Mouse (Mus musculus) heart, embryonic 12.5 days (tissue): ENCODE results near the gene Pan2. TPM values are rescaled to one million over a fixed set of nuclear protein-coding genes. Genes with fewer than 3 reads are reported as not detected.

Experiments used
- ATAC-seq: fragments of 200-750 bp; cut with Nextera tagmentation; 2 replicates; pipeline ENCODE4 v1.8.0; 2017; ENCODE audit warnings: moderate TSS enrichment, moderate library complexity; ENCODE audit not compliant: insufficient number of reproducible peaks, low FRiP score
- H3K27ac ChIP-seq: fragments of 300-500 bp; sonication (generic); 2 replicates; pipeline ENCODE4 v1.5.1; 2016; ENCODE audit warnings: mild to moderate bottlenecking, moderate library complexity; ENCODE audit not compliant: poor library complexity, severe bottlenecking
- H3K27me3 ChIP-seq: fragments of 300-500 bp; sonication (generic); replicated peaks from 2 replicates; pipeline ENCODE4 v1.6.1; 2016; ENCODE audit warnings: mild to moderate bottlenecking, moderate library complexity
- H3K36me3 ChIP-seq: fragments of 300-500 bp; sonication (generic); 2 replicates; pipeline ENCODE4 v1.6.1; 2016; ENCODE audit warnings: mild to moderate bottlenecking, moderate library complexity
- H3K4me1 ChIP-seq: fragments of 300-500 bp; sonication (generic); replicated peaks from 2 replicates; pipeline ENCODE4 v1.6.1; 2016; ENCODE audit warnings: mild to moderate bottlenecking
- H3K4me2 ChIP-seq: fragments of 300-500 bp; sonication (generic); 2 replicates; pipeline ENCODE4 v1.6.1; 2016; ENCODE audit warnings: mild to moderate bottlenecking, moderate library complexity
- H3K4me3 ChIP-seq: fragments of 300-500 bp; sonication (generic); 2 replicates; pipeline ENCODE4 v1.5.1; 2016; ENCODE audit warnings: mild to moderate bottlenecking
- H3K9ac ChIP-seq: fragments of 300-500 bp; sonication (generic); 2 replicates; pipeline ENCODE4 v1.6.1; 2016; ENCODE audit warnings: mild to moderate bottlenecking, moderate library complexity
- H3K9me3 ChIP-seq: fragments of 300-500 bp; sonication (generic); replicated peaks from 2 replicates; pipeline ENCODE4 v1.6.1; 2016; ENCODE audit warnings: mild to moderate bottlenecking, moderate library complexity
- WGBS: fragments of 180-500 bp; shearing (Covaris S2); methylation state at CpG from one replicate; pipeline ENCODE4 v1.1.7; 2016; 5-methylcytosine and 5-hydroxymethylcytosine counted together
- polyA plus RNA-seq: library from polyadenylated mRNA; unstranded; fragments of >200 nt; fragmentation: Nextera tagmentation; extraction: Ambion mirVana; gene quantifications from 2 replicates; pipeline ENCODE4 v1.2.1, GENCODE M21; 2016

The Pan2 gene
- polyA plus RNA-seq, 1 experiment from 2014 or later, result 31.7 TPM

DNA sequence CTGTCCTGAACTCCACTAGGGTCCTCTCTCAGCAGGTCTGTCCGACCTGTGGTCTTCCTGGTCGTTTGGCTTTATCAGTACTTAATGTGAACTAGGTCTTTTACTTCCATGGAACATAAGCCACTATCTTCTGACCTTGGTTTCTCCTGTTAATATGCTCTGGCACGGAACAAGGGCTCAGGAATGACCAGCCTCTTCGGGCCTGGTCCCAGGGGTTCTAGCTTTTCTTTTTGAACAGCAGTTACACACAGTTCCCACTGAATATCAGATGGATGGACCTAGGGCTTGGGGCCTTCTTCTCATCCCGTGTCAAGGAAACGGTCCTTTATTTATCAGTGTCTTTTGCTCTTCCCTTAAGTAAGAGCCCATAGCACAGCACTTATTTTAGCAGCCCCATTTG lies 58.7 kb downstream of the Pan2 start:
- no peaks in the 10 kb centered on the region for H3K27me3 ChIP-seq
- H3K36me3 ChIP-seq, result peaks cover 78% of the 10 kb centered on the region
- no peaks in the 10 kb centered on the region for H3K9me3 ChIP-seq
- peaks cover 4% of the 10 kb centered on the region; the same call in 1 of the 2 replicates for H3K4me1 ChIP-seq
- H3K27ac ChIP-seq, result no peak overlapping the region; the same call in 1 of the 2 replicates
- WGBS, result 84% methylated on average over 6 of the region's 6 CpGs
- no peak overlapping the region for H3K4me2 ChIP-seq
- no peak overlapping the region for H3K4me3 ChIP-seq
- ATAC-seq, result no peak
- no peak overlapping the region for H3K9ac ChIP-seq

DNA sequence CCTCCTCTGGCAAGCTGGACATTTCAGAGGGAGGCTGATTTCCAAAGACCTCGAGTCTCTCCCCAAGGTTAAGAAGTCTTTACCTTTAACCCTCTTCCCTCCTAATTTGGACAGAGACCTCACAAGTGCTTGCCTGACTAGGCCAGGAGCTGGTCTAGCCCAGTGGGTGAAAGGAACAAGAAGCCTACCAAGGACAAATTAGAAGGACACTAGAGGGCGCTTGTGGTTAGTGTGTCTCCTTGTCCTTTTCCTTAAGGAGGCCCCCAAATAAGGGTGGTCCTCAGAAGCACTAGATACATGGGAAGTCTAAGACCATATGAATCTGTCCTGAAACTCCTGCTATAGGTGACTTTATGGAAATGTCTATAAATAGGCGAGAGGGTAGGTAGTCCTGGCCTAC lies 59.4 kb downstream of the Pan2 start:
- H3K36me3 ChIP-seq, result peaks cover 74% of the 10 kb centered on the region
- H3K9ac ChIP-seq, result no peak overlapping the region
- no peaks in the 10 kb centered on the region for H3K9me3 ChIP-seq
- peaks cover 6% of the 10 kb centered on the region for H3K4me1 ChIP-seq
- H3K27me3 ChIP-seq, result no peaks in the 10 kb centered on the region
- no peak overlapping the region for H3K4me3 ChIP-seq
- ATAC-seq, result no peak
- 49% methylated on average over 3 of the region's 3 CpGs for WGBS
- H3K4me2 ChIP-seq, result no peak overlapping the region
- no peak overlapping the region for H3K27ac ChIP-seq

DNA sequence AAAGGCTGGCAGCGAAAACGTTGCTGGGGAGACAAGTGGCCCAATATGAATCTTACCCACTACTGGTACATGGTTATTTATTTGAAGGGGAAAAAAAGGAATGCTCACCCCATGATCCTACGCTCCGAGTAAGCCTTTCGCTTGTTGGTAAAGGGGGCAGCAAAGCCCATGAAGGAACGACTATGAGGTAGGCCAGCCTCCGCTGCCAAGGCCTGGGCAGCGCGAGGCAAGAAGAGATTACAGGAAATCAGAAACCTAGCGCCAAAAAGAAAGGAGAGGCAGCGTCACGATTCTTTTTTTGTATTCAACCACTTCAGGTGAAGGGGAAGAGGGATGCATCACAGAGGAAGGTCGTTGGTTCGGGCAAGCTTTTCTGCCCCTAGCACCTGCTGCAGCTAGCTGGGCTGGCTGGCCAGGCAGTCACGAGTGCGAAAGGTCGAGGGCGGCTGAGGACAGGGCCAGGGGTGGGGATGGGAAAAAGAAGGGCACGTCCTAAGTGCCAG lies 64.8 kb downstream of the Pan2 start:
- H3K9me3 ChIP-seq, result no peaks in the 10 kb centered on the region
- peak overlapping the region; percentile 77 for H3K9ac ChIP-seq
- peak overlapping the region; percentile 87 for H3K27ac ChIP-seq
- ATAC-seq, result no peak; the same call in 1 of the 2 replicates
- H3K4me1 ChIP-seq, result peaks cover 15% of the 10 kb centered on the region
- no peaks in the 10 kb centered on the region for H3K27me3 ChIP-seq
- H3K36me3 ChIP-seq, result peaks cover 21% of the 10 kb centered on the region
- peak overlapping the region; percentile 90 for H3K4me2 ChIP-seq
- 16% methylated on average over 19 of the region's 19 CpGs for WGBS
- H3K4me3 ChIP-seq, result peak overlapping the region; percentile 68

DNA sequence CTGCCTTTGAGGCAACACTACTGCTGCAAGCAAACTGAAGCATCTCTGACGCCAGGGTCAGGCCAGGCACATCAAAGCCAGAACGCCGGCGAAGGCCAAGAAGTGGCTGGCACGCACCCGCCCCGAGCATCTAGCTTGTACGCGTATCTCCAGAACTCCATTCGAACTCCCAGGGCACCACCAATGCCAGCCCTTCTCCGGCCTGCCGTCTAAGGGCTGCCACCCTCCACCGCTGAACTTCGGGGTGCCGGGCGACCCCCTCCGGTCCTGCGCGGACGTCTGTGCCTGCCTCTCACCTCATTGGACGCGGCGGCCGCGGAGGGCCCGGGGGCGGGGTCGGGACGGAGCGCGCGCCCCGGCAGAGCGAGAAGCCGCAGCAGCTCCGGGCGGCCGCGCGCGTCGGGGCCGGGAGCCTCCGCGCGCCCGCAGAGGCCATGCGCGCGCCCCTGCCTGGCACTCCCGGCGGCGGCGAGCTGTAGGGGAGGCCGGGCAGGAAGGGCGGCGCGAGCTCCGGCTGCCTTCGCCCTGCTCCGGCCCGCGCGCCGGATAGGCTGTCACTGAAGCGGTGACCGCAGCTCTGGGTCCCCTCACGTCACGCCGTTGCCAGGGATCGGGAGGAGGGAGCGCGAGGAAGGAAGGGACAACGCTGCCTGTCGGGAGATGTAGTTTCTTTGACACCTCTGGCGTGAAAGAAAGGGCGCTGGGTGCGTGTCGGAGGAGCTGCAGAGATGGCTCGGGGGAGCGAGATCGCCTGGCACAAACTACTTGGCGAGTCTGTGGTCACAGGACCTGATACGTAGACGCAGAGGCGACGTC lies 65.5 kb downstream of the Pan2 start, which contains the start of gene Coq10a:
Gene Coq10a, minus strand, starts transcription at position 596 of the 816 bp plus-strand sequence.
- WGBS, result under 1% methylated on average over 87 of the region's 87 CpGs
- Histone ChIP-seq H3K4me3 (peak within 1 kb of the TSS; percentile 68), H3K27me3 (no peaks in the 10 kb centered on the region), H3K9ac (peak within 1 kb of the TSS; percentile 77), H3K36me3 (peaks cover 14% of the 10 kb centered on the region), H3K9me3 (no peaks in the 10 kb centered on the region), H3K27ac (peak within 1 kb of the TSS; percentile 87), H3K4me2 (peak within 1 kb of the TSS; percentile 90), H3K4me1 (peaks cover 22% of the 10 kb centered on the region)
- peak; percentile 94 for ATAC-seq

DNA sequence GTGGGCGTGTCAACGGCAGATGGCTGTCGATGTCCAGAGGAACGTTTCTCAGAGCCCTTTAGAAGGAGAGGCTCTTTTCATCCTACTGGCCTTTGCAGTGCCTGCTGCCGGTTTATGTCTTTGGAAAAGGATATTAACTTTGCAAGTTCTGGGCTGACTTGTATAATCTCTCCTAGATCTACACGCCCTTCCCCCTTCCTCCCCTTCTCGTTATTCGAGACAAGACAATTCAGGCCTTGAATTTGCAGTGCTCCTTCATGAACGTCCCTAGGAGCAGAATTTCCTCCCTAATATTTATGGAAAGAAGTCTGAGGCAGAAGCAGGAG lies 66.0 kb downstream of the Pan2 start:
- no peak for ATAC-seq
- Histone ChIP-seq H3K36me3 (peaks cover 10% of the 10 kb centered on the region), H3K4me2 (peak overlapping the region; percentile 90), H3K27ac (peak overlapping the region; percentile 87), H3K4me1 (peaks cover 23% of the 10 kb centered on the region), H3K27me3 (no peaks in the 10 kb centered on the region), H3K4me3 (peak overlapping the region; percentile 68), H3K9ac (peak overlapping the region; percentile 77), H3K9me3 (0 out of 2 replicates have a peak, but pooled peaks cover under 1% of the 10 kb centered on the region)
- WGBS, result 5% methylated on average over 9 of the region's 9 CpGs

DNA sequence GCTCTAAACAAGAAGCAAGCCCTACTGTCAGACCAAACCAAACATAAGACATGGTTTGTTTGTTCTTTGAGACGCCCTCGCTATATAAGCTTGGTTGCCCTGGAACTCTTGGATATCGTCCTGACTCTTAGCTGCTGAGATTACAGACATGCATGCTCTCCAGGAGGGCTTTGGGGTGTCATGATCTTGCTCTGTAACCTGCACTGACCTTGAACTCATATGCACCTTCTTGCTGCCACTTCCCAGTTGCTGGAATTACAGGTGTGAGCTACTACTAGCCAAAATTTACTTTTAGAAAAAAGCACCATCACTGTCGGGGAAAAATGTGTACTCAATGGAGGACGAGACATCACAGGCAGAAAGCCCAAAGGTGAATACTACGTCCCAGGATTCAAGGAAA lies 66.5 kb downstream of the Pan2 start:
- Histone ChIP-seq H3K4me1 (peaks cover 23% of the 10 kb centered on the region), H3K36me3 (peaks cover 10% of the 10 kb centered on the region), H3K9me3 (0 out of 2 replicates have a peak, but pooled peaks cover 2% of the 10 kb centered on the region), H3K27me3 (no peaks in the 10 kb centered on the region), H3K4me2 (peak overlapping the region; percentile 90), H3K27ac (peak overlapping the region; percentile 87), H3K4me3 (peak overlapping the region; percentile 68; the same call in 1 of the 2 replicates), H3K9ac (peak overlapping the region; percentile 77; the same call in 1 of the 2 replicates)
- WGBS, result 79% methylated on average over 6 of the region's 6 CpGs
- no peak for ATAC-seq

DNA sequence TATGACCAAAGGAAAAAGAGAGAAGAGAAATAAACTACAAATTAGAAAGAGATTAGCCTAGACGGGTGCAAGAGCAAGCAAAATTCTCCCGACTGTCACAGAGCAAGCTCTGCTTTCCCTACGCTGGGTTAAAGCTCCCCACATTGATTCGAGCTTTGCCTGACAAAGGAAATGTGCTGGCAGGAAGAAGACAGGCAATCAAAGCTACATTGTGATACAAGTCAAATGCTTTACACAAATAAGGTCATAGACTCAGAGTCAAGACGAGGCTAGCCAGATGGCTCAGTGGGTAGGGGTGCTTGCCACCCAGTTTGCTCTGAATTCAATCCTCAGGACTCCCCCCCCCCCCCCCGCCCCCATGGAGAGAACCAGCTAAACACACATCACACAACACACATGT lies 66.9 kb downstream of the Pan2 start:
- Histone ChIP-seq H3K4me1 (peaks cover 23% of the 10 kb centered on the region), H3K27ac (no peak overlapping the region), H3K4me2 (no peak overlapping the region), H3K36me3 (peaks cover 7% of the 10 kb centered on the region), H3K4me3 (no peak overlapping the region), H3K9ac (no peak overlapping the region), H3K27me3 (no peaks in the 10 kb centered on the region), H3K9me3 (0 out of 2 replicates have a peak, but pooled peaks cover 2% of the 10 kb centered on the region)
- WGBS, result 66% methylated on average over 5 of the region's 6 CpGs
- ATAC-seq, result no peak

DNA sequence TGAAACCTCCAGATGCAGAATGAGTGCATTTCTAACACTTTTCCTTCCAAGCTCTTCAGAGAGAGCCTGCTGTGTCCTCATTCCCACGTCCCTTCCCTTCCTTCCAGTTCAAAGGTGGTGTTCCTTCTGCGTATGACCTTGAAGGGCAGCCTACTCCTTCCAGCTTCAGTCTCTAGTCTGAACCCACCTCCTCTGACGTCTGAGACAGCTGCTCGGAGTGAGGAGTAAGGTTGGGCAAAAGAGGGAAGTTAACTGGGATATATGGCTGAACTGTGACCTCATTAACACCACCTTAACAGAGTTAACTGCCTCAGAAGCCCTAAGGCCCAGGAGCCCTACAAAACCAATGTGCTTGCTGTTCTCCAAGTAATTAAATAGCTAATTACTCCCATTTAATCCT lies 67.5 kb downstream of the Pan2 start:
- H3K9ac ChIP-seq, result no peak overlapping the region
- 0 out of 2 replicates have a peak, but pooled peaks cover 2% of the 10 kb centered on the region for H3K9me3 ChIP-seq
- peaks cover 23% of the 10 kb centered on the region for H3K4me1 ChIP-seq
- peaks cover 1% of the 10 kb centered on the region for H3K36me3 ChIP-seq
- no peak for ATAC-seq
- no peaks in the 10 kb centered on the region for H3K27me3 ChIP-seq
- no peak overlapping the region for H3K27ac ChIP-seq
- H3K4me2 ChIP-seq, result no peak overlapping the region
- whole genome bisulfite sequencing, result 59% methylated on average over 4 of the region's 4 CpGs
- no peak overlapping the region for H3K4me3 ChIP-seq

Other genes starting within 250 kb of the Pan2 start
- 363 and 375 TPM in 2 replicates for gene Ptges3, start 244.4 kb upstream of the Pan2 start, polyA plus RNA-seq
- gene Atp5b, start 220.1 kb upstream of the Pan2 start, polyA plus RNA-seq, result 4,835 and 4,880 TPM in 2 replicates
- gene Baz2a, start 211.8 kb upstream of the Pan2 start, polyA plus RNA-seq, result 11.3 and 12.2 TPM in 2 replicates
- 43.4 and 44.1 TPM in 2 replicates for gene Rbms2, start 123.0 kb upstream of the Pan2 start, polyA plus RNA-seq
- gene Gls2, start 108.9 kb upstream of the Pan2 start, polyA plus RNA-seq, result 0.47 and 1.7 TPM in 2 replicates
- 35.7 and 36.4 TPM in 2 replicates for gene Spryd4, start 91.5 kb upstream of the Pan2 start, polyA plus RNA-seq
- not detected in 2 replicates for gene Mip, start 77.5 kb upstream of the Pan2 start, polyA plus RNA-seq
- 37.6 and 44.5 TPM in 2 replicates for gene Timeless, start 71.3 kb upstream of the Pan2 start, polyA plus RNA-seq
- gene Apon, start 49.2 kb upstream of the Pan2 start, polyA plus RNA-seq, result 0.20 and 0.31 TPM in 2 replicates
- gene Apof, start 34.7 kb upstream of the Pan2 start, polyA plus RNA-seq, result 0.45 TPM in 1 of 2 replicates, not detected in the other
- gene Stat2, start 32.8 kb upstream of the Pan2 start, polyA plus RNA-seq, result 11.2 and 12.2 TPM in 2 replicates
- gene Il23a, start 4.6 kb upstream of the Pan2 start, polyA plus RNA-seq, result 1.2 and 1.8 TPM in 2 replicates
- gene Cnpy2, start 19.1 kb downstream of the Pan2 start, polyA plus RNA-seq, result 201 and 209 TPM in 2 replicates
- 418 and 430 TPM in 2 replicates for gene Cs, start 34.4 kb downstream of the Pan2 start, polyA plus RNA-seq
- gene Coq10a, start 65.7 kb downstream of the Pan2 start, polyA plus RNA-seq, result 15.9 and 16.2 TPM in 2 replicates
- 10.6 and 11.3 TPM in 2 replicates for gene Ankrd52, start 73.8 kb downstream of the Pan2 start, polyA plus RNA-seq
- 0.28 and 0.42 TPM in 2 replicates for gene Slc39a5, start 97.9 kb downstream of the Pan2 start, polyA plus RNA-seq
- gene Nabp2, start 108.2 kb downstream of the Pan2 start, polyA plus RNA-seq, result 57.3 and 57.9 TPM in 2 replicates
- 27.7 and 29.9 TPM in 2 replicates for gene Rnf41, start 108.3 kb downstream of the Pan2 start, polyA plus RNA-seq
- 83.3 and 86.9 TPM in 2 replicates for gene Smarcc2, start 155.9 kb downstream of the Pan2 start, polyA plus RNA-seq
- gene Myl6, start 190.8 kb downstream of the Pan2 start, polyA plus RNA-seq, result 1,237 and 1,275 TPM in 2 replicates
- 3.0 and 4.0 TPM in 2 replicates for gene Myl6b, start 195.3 kb downstream of the Pan2 start, polyA plus RNA-seq
- gene Esyt1, start 222.5 kb downstream of the Pan2 start, polyA plus RNA-seq, result 25.0 and 26.5 TPM in 2 replicates
- gene Zc3h10, start 244.4 kb downstream of the Pan2 start, polyA plus RNA-seq, result 10.2 and 11.9 TPM in 2 replicates
- 2,275 and 2,341 TPM in 2 replicates for gene Rpl41, start 246.0 kb downstream of the Pan2 start, polyA plus RNA-seq